Mouse (Mus musculus) cerebellum, adult 18-20 months (tissue): ENCODE measurements around the gene Tcea2.

Experiments used
- DNase-seq, 2 experiments: peaks; one replicate each; pipeline ENCODE4 v3.0.0; 2021

The Tcea2 gene

GRCm38 (mm10) chr2:181679951-181680715 lies at the start of gene Tcea2:
Tcea2 (plus strand) TSS chr2:181680310.
- peak; percentile 82 to 83 for DNase-seq

GRCm38 (mm10) chr2:181632624-181633023 lies 47.5 kb upstream of the Tcea2 start:
- peak; percentile 60 to 75 for DNase-seq

GRCm38 (mm10) chr2:181635865-181636264 lies 44.2 kb upstream of the Tcea2 start:
- DNase-seq, result no peak

- peak in 1 of 2 experiments; percentile 39 for DNase-seq
Observed at GRCm38 (mm10) chr2:181644361-181644760, 35.7 kb upstream of the Tcea2 start.

- DNase-seq, result no peak
Observed at GRCm38 (mm10) chr2:181645666-181646065, 34.4 kb upstream of the Tcea2 start.

- DNase-seq, result no peak
Observed at GRCm38 (mm10) chr2:181646626-181647472, 33.3 kb upstream of the Tcea2 start.

GRCm38 (mm10) chr2:181648926-181649325 lies 31.2 kb upstream of the Tcea2 start:
- no peak for DNase-seq

GRCm38 (mm10) chr2:181653065-181653464 lies 27.0 kb upstream of the Tcea2 start:
- no peak for DNase-seq

GRCm38 (mm10) chr2:181653523-181653922 lies 26.6 kb upstream of the Tcea2 start:
- DNase-seq, result no peak

GRCm38 (mm10) chr2:181656734-181657133 lies 23.4 kb upstream of the Tcea2 start, which contains the start of gene Gm29797:
Gm29797 (plus strand) TSS chr2:181657034.
- no peak for DNase-seq

GRCm38 (mm10) chr2:181657441-181657840 lies 22.7 kb upstream of the Tcea2 start:
- DNase-seq, result no peak

- DNase-seq, result no peak
Observed at GRCm38 (mm10) chr2:181658528-181658927, 21.6 kb upstream of the Tcea2 start.

GRCm38 (mm10) chr2:181658930-181659555 lies 21.1 kb upstream of the Tcea2 start:
- DNase-seq, result peak in 1 of 2 experiments; percentile 34

- DNase-seq, result peak; percentile 80 to 82
Observed at GRCm38 (mm10) chr2:181659609-181660055, 20.5 kb upstream of the Tcea2 start.

- no peak for DNase-seq
Observed at GRCm38 (mm10) chr2:181662620-181663297, 17.4 kb upstream of the Tcea2 start.

- DNase-seq, result no peak
Observed at GRCm38 (mm10) chr2:181663298-181663630, 16.8 kb upstream of the Tcea2 start.

- no peak for DNase-seq
Observed at GRCm38 (mm10) chr2:181670285-181670912, 9.7 kb upstream of the Tcea2 start.

- no peak for DNase-seq
Observed at GRCm38 (mm10) chr2:181670913-181671311, 9.2 kb upstream of the Tcea2 start.

- DNase-seq, result no peak
Observed at GRCm38 (mm10) chr2:181671326-181671725, 8.8 kb upstream of the Tcea2 start, which contains the start of gene Sox18. Sox18 (minus strand) TSS chr2:181671640.

- DNase-seq, result no peak
Observed at GRCm38 (mm10) chr2:181671984-181672383, 8.1 kb upstream of the Tcea2 start.

- DNase-seq, result no peak
Observed at GRCm38 (mm10) chr2:181673501-181673900, 6.6 kb upstream of the Tcea2 start.

- DNase-seq, result no peak
Observed at GRCm38 (mm10) chr2:181674934-181675333, 5.2 kb upstream of the Tcea2 start.
